Mouse (Mus musculus): Measurements from ENCODE around the gene Arhgap35.

- TF ChIP-seq EP300 (IDR thresholded peaks at IDR 0.05; ENCODE audit: low read depth) (no peak), CTCF (IDR thresholded peaks at IDR 0.05; ENCODE audit: low read depth) (no peak)
Measured at GRCm38 (mm10) chr7:16465568-16465967, 149.2 kb downstream of the Arhgap35 start.
